Mouse (Mus musculus) central nervous system, embryonic 18 days (tissue): Measurements from ENCODE around the gene Kcnh5. TPM values are rescaled to one million over a fixed set of nuclear protein-coding genes. Genes with fewer than 3 reads are reported as not detected.

ENCODE experiments used
- polyA plus RNA-seq: library from polyadenylated mRNA; depleted of rRNA; stranded (reverse); fragments of >200 nt; gene quantifications from 2 replicates; pipeline ENCODE4 v1.2.3, GENCODE M21; 2012; rRNA removed

Kcnh5 gene
- polyA plus RNA-seq: 1.1 and 1.2 TPM in 2 replicates

GRCm38 (mm10) chr12:75176691-75177645 is at the start of gene Kcnh5:
TSS of gene Kcnh5 (minus strand) at chr12:75177332.

Other genes starting within 250 kb of the Kcnh5 start
- 11.4 and 11.7 TPM in 2 replicates for gene Rhoj, start 131.0 kb upstream of the Kcnh5 start, polyA plus RNA-seq
- gene Gphb5, start 239.4 kb upstream of the Kcnh5 start, polyA plus RNA-seq: 0.06 and 0.07 TPM in 2 replicates